Mouse (Mus musculus): ENCODE measurements around the gene Ltv1.

DNA sequence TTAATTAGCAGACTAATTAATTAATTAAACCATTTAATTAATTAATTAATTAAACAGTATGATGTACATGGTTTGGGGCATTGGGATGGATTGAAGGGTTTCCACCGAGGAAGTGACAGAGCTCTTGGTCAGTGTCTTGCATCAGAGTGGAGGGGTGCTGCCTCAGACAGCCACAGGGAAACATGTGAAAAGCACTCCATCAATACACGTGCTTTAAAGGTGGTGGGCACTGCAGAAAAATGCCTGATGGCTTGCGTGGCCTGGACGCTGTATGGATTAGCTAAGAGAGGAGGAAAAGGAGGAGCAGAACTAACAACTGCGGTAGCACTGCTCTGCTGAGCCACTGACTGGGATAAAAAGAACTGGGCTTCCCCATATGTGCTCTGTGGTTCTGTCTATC is 43.9 kb upstream of the Ltv1 start:
- TF ChIP-seq CTCF (IDR thresholded peaks at IDR 0.05; ENCODE audit: borderline replicate concordance, control insufficient read depth, extremely low read depth, insufficient read depth, low read length, poor library complexity) (no peak), POLR2A (IDR thresholded peaks at IDR 0.05; ENCODE audit: control insufficient read depth, extremely low read depth, insufficient read depth, low read length, poor library complexity) (no peak)

All from thymus, adult 2 months (tissue).